Mouse (Mus musculus) megakaryocyte, embryonic 14.5 days (primary cell): ENCODE data around the gene Pank4.

Experiments
- FLI1 ChIP-seq: IDR thresholded peaks from 2 replicates; pipeline ENCODE4 v1.6.1; 2012; ENCODE audit warnings: low read length, inconsistent platforms, mixed read lengths
- GATA1 ChIP-seq: IDR thresholded peaks from 3 replicates; pipeline ENCODE4 v1.6.1; 2012; ENCODE audit warnings: mixed read lengths, low read length, inconsistent platforms, borderline replicate concordance

GRCm38 (mm10) chr4:154936542-154937255, 27.2 kb upstream of the Pank4 start:
- TF ChIP-seq GATA1 = no peak
- no peak for TF ChIP-seq FLI1
